Mouse (Mus musculus) E14TG2a.4 (cell line): ENCODE results near the gene Pitpnm3.

Source experiments
- CTCF ChIP-seq: conservative IDR thresholded peaks from 2 replicates; pipeline ENCODE4 v1.5.1; 2014; ENCODE audit warnings: low read length
- NANOG ChIP-seq: IDR thresholded peaks from 2 replicates; pipeline ENCODE4 v1.6.1; 2014; ENCODE audit warnings: borderline replicate concordance, low read length, mixed read lengths

DNA sequence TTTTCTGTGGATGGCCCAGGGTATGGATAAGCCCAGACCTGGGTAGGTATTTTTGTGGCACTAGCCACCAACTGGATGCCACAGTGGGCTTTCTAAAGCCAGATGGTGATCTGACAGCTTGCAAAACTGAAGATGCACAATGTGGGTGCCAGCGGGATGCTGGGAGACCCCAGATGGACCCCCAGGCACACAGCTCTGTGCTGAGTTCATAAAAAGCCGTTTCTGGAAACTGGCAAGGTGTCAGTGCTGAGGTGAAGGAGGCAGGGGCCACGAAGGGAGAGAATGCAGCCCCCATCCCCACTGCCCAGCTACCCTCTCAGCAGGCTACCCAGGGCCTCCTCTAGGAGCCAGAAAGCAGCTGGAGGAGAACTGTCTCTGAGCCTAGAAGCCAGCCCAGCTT, 78.4 kb downstream of the Pitpnm3 start:
- TF ChIP-seq CTCF (no peak), NANOG (no peak)
